Mouse (Mus musculus) small intestine, adult 2 months (tissue): ENCODE results near the gene Lect2.

Experiments used
- CTCF ChIP-seq: fragments of 200-500 bp; IDR thresholded peaks from 2 replicates; pipeline ENCODE4 v1.5.1; 2012; ENCODE audit warnings: low read depth, mild to moderate bottlenecking, control low read depth, inconsistent platforms, low read length, moderate library complexity, mixed read lengths; ENCODE audit not compliant: insufficient replicate concordance, insufficient read length; ENCODE audit errors: extremely low read depth
- POLR2A ChIP-seq: fragments of 200-500 bp; IDR thresholded peaks from 2 replicates; pipeline ENCODE4 v1.6.1; 2012; ENCODE audit warnings: low read depth, mild to moderate bottlenecking, control low read depth, inconsistent platforms, low read length, moderate library complexity

DNA sequence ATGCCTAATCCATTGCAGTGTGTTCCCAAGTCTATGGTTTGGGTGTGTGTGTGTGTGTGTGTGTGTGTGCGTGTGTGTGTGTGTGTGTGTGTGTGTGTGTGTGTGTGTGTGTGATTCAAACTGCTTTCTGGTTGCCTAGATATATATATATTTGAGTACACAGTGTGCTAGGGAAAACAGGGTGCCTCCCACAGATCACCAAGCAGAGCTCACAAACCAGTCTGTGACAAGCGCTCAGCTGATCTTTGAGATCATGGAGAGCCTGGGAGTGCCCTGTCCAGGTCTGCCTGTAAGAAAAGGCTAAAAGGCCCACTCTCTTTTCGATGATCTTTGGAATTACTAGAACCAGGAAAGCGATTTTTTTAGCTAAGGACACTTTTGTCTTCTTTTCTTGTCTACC lies 26.8 kb upstream of the Lect2 start:
- no peak for TF ChIP-seq POLR2A
- no peak for TF ChIP-seq CTCF
